Mouse (Mus musculus) G1E (cell line): ENCODE data around the gene Tomm7. TPM values are rescaled to one million over a fixed set of nuclear protein-coding genes. Genes with fewer than 3 reads are reported as not detected.
"Not testable (repeated sequence)": the region's sequence is repeated elsewhere in the genome, so short reads cannot be mapped to it uniquely, and the experiment has no call there.

ENCODE experiments used
- ATAC-seq: 2 replicates; pipeline ENCODE4 v1.8.0; 2016; ENCODE audit warnings: mild to moderate bottlenecking; ENCODE audit not compliant: insufficient number of reproducible peaks, poor library complexity, low FRiP score, severe bottlenecking; ENCODE audit errors: extremely low read depth
- DNase-seq: peaks from one replicate; pipeline ENCODE4 v3.0.0; 2012; ENCODE audit warnings: low spot score
- H3K27me3 ChIP-seq: 2 replicates; pipeline ENCODE4 v1.6.1; 2012; ENCODE audit warnings: mild to moderate bottlenecking, low read length, inconsistent platforms; ENCODE audit not compliant: insufficient read depth
- H3K36me3 ChIP-seq: replicated peaks from 2 replicates; pipeline ENCODE3; 2012; ENCODE audit warnings: mild to moderate bottlenecking, inconsistent platforms
- H3K4me1 ChIP-seq: 2 replicates; pipeline ENCODE4 v1.6.1; 2012; ENCODE audit warnings: low read depth, low read length, inconsistent platforms, mixed read lengths; ENCODE audit not compliant: insufficient read depth
- H3K4me3 ChIP-seq: 2 replicates; pipeline ENCODE4 v1.5.1; 2012; ENCODE audit warnings: low read depth, mild to moderate bottlenecking, inconsistent platforms, low read length, moderate library complexity, mixed read lengths
- H3K9me3 ChIP-seq: replicated peaks from 2 replicates; pipeline ENCODE4 v1.6.1; 2012; ENCODE audit warnings: inconsistent platforms
- CTCF ChIP-seq: IDR thresholded peaks from 2 replicates; pipeline ENCODE4 v1.5.1; 2012; ENCODE audit warnings: low read depth, low read length, inconsistent platforms, mixed read lengths
- GATA1 ChIP-seq: IDR thresholded peaks from 2 replicates; pipeline ENCODE4 v1.6.1; 2012; ENCODE audit warnings: borderline replicate concordance, low read length, inconsistent platforms, mixed read lengths
- GATA2 ChIP-seq: IDR thresholded peaks from 2 replicates; pipeline ENCODE4 v1.6.1; 2012; ENCODE audit warnings: low read depth, low read length, inconsistent platforms, borderline replicate concordance
- POLR2AphosphoS5 ChIP-seq: IDR thresholded peaks from 2 replicates; pipeline ENCODE4 v1.6.1; 2012; ENCODE audit warnings: low read depth, low read length, inconsistent platforms; ENCODE audit not compliant: insufficient replicate concordance
- TAL1 ChIP-seq: conservative IDR thresholded peaks from 2 replicates; pipeline ENCODE4 v1.6.1; 2012; ENCODE audit warnings: low read depth, low read length, inconsistent platforms, mixed read lengths
- polyA plus RNA-seq: library from polyadenylated mRNA; stranded (reverse); fragments of >175 nt; gene quantifications from 2 replicates; pipeline ENCODE4 v1.2.3, GENCODE M21; 2012
- total RNA-seq, 2 experiments: library from RNA; stranded (forward) in 1 of 2; stranded (reverse) in 1 of 2; fragments of 200-1000 nt in 1 of 2; fragments of >200 nt in 1 of 2; fragmentation: Nextera tagmentation in 1 of 2; gene quantifications; 2 replicates each; pipeline ENCODE4 v1.2.3; 2014 to 2017

Gene Tomm7
- total and polyA plus RNA-seq, 3 experiments, result 7.8 to 343 (median 22.3) TPM

- Histone ChIP-seq H3K27me3 (peaks cover 45% of the 10 kb centered on the region), H3K36me3 (no peaks in the 10 kb centered on the region), H3K4me3 (no peak overlapping the region), H3K4me1 (peaks cover 8% of the 10 kb centered on the region), H3K9me3 (no peaks in the 10 kb centered on the region)
- DNase-seq, result no peak
- no peak for ATAC-seq
- no peak for TF ChIP-seq TAL1
- TF ChIP-seq POLR2AphosphoS5, result no peak
- no peak for TF ChIP-seq GATA2
- TF ChIP-seq CTCF, result no peak
- TF ChIP-seq GATA1, result no peak
Observed at GRCm38 (mm10) chr5:23872586-23872985, 28.6 kb upstream of the Tomm7 start.

DNA sequence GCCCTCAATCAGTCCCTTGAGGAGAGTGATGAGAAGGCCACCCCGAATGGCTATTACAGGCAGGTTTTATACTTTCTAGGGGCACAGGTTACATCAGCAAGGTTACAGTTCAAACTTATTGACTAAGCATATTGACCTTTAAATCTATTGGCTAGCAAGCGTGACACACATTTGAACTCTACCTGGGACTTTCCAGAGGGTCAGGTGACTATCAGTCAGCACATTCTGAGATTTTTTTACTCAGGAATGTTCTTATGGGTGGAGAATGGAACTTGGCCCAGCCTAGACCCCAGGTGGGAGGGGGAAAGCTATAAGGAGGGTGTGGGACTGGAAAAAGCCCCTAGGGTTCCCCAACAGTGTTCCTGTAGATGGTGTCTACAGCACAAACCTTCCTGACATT, 27.4 kb upstream of the Tomm7 start:
- H3K4me1 ChIP-seq, ATAC-seq, H3K9me3 ChIP-seq, DNase-seq, H3K36me3 ChIP-seq, H3K4me3 ChIP-seq: not testable (repeated sequence)
- peaks cover 39% of the 10 kb centered on the region for H3K27me3 ChIP-seq

GRCm38 (mm10) chr5:23865941-23866340, 22.0 kb upstream of the Tomm7 start:
- Histone ChIP-seq H3K36me3 (no peaks in the 10 kb centered on the region), H3K4me1 (no peaks in the 10 kb centered on the region; the same call in none of the 2 replicates), H3K27me3 (peaks cover 11% of the 10 kb centered on the region), H3K9me3 (no peaks in the 10 kb centered on the region), H3K4me3 (no peak overlapping the region)
- DNase-seq, result no peak
- ATAC-seq, result no peak
- TF ChIP-seq GATA2, result no peak
- TF ChIP-seq GATA1, result no peak
- TF ChIP-seq CTCF, result no peak
- no peak for TF ChIP-seq TAL1
- TF ChIP-seq POLR2AphosphoS5, result no peak

DNA sequence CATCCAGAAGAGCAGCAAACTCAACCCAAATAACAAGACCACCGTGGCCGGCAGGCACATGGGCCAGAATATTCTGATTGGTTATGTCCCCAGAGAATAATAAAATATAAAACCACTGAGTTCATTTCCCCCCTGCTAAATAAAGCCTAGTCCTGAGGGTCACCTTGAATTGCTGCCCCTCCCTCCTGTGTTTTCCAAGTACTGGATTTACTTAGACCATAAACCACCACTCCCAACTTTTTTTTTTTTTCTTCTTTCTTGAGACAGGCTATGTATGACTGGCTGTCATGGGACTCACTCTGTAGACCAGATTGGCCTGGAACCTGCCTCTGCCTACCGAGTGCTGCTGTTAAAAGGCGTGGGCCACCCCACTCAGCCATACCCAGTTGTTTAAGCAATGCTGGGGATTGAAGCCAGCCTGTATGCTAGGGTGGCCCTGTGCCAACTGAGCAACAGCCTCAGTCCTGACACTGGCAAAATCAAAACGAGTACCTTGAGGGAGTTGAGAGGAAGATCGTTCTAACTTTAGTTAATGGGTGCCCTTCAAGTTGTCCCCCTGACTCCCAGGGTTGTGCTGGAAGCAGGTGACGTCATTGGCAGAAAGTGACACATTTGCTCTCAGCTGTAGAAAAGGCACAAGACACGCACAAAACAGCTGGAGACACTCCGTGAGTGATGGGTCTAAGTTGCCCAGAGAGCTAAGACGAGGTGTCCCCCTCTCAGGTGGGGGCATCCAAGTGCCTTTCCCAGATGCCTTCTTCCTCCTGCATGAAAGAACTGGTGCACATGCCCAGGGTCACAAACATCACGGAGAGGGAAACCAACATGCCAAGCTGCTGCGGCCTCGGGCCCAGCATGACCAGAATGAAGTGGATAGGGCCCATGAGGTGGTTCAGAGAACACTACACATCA, 20.3 kb upstream of the Tomm7 start:
- DNase-seq, result no peak
- H3K36me3 ChIP-seq, result no peaks in the 10 kb centered on the region
- H3K4me3 ChIP-seq, result no peak overlapping the region
- TF ChIP-seq GATA1, result no peak
- no peak for TF ChIP-seq TAL1
- TF ChIP-seq CTCF, result no peak
- no peak for TF ChIP-seq POLR2AphosphoS5
- peaks cover 7% of the 10 kb centered on the region for H3K27me3 ChIP-seq
- H3K9me3 ChIP-seq, result no peaks in the 10 kb centered on the region
- ATAC-seq, result no peak
- no peaks in the 10 kb centered on the region; the same call in 1 of the 2 replicates for H3K4me1 ChIP-seq

DNA sequence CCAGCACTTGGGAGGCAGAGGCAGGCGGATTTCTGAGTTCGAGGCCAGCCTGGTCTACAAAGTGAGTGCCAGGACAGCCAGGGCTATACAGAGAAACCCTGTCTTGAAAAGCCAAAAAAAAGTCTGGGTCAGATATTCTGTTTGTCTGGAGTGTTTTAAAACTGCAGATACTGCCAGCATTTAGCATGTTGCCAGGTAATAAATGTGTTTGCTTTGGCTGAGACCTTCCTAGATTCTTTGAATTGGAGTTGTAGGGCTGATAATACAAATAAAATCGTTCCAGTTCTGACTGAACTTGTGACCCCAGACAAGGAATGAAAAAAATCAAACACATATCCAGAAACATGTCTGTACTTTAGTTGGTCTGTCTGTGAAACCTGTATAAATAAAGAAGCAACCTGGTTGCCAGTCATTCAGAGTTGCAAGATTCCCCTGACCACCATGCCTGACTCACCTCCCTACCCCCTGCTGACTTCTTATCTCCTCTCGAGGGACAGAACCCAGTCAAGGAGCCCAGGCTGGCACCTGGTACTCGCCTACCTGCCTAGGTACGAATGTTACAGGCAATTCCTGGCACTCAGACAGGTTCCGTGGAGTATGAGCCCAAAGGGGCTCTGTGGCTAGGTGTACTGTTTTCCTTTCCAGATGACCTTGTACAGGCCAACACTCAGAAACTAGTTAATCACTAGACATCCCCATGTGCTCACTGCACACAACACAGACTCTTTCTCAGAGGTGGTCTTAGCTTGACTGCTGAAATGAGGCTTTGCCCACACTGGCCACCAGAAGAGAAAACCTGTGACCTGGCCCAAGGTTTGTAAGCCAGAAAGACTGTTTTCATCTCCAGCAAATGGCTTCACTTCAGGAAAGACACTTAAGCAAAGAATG, 19.4 kb upstream of the Tomm7 start:
- ATAC-seq (no peak), DNase-seq (no peak)
- TF ChIP-seq TAL1 (no peak), POLR2AphosphoS5 (no peak), GATA1 (no peak), GATA2 (no peak), CTCF (no peak)
- H3K4me3 ChIP-seq, result no peak overlapping the region
- H3K36me3 ChIP-seq, result peaks cover 5% of the 10 kb centered on the region
- peaks cover 7% of the 10 kb centered on the region for H3K27me3 ChIP-seq
- H3K9me3 ChIP-seq, result no peaks in the 10 kb centered on the region
- H3K4me1 ChIP-seq, result no peaks in the 10 kb centered on the region; the same call in 1 of the 2 replicates

- H3K4me3 ChIP-seq, result no peak overlapping the region
- ATAC-seq (no peak), DNase-seq (no peak)
- H3K36me3 ChIP-seq, result peaks cover 15% of the 10 kb centered on the region
- peaks cover 7% of the 10 kb centered on the region for H3K27me3 ChIP-seq
- H3K4me1 ChIP-seq, result no peaks in the 10 kb centered on the region; the same call in 1 of the 2 replicates
- H3K9me3 ChIP-seq, result no peaks in the 10 kb centered on the region
- TF ChIP-seq GATA1 (no peak), POLR2AphosphoS5 (no peak), CTCF (no peak), TAL1 (no peak), GATA2 (no peak)
Observed at GRCm38 (mm10) chr5:23862291-23862690, 18.3 kb upstream of the Tomm7 start.
